In genomic region chr15:90733891-90734290, GRCm38 (mm10) we compare ENCODE assay signal across 27 mouse cellular contexts. TPM values are rescaled to one million over a fixed set of nuclear protein-coding genes. Genes with fewer than 3 reads are reported as not detected.
A peak's percentile ranks its signal among the peaks of the same experiment; 100 is the strongest.
DNase-seq lines count a peak whose midpoint lies in the region; ATAC-seq and TF ChIP-seq lines count a peak whose summit lies in the region.
"Had no signal": no experiment of that assay in that cellular context is flagged by ENCODE, and none has a peak within 500 bp of the region (broad histone marks: within the 10 kb centered on the region; RNA-seq: fewer than 3 reads in every experiment).

No protein-coding gene starts in this region.

- no peak overlapping the region for H3K27ac ChIP-seq in forebrain, postnatal 0 days (ENCODE audit: low read depth, low read length)
- no peak overlapping the region for H3K27ac ChIP-seq in forebrain, embryonic 13.5 days
- H3K27ac ChIP-seq: embryonic facial prominence, embryonic 13.5 days; embryonic facial prominence, embryonic 15.5 days; forebrain, embryonic 10.5 days; forebrain, embryonic 12.5 days; forebrain, embryonic 15.5 days had no signal

- ATAC-seq in forebrain, postnatal 0 days, result peak; percentile 32; the same call in 1 of the 2 replicates
- no peak for ATAC-seq in forebrain, embryonic 13.5 days
- ATAC-seq: activated CD4-positive, CD25-positive, alpha-beta regulatory T cell, adult 4 months; CD4-positive, CD25-positive, alpha-beta regulatory T cell, adult 4 months; forebrain, embryonic 15.5 days; Patski had no signal

- 74% methylated on average over 7 of the region's 7 CpGs for WGBS in forebrain, postnatal 0 days
- 85% methylated on average over 7 of the region's 7 CpGs for WGBS in forebrain, embryonic 13.5 days

- H3K4me3 ChIP-seq in forebrain, postnatal 0 days (ENCODE audit: low read depth, low read length), result no peak overlapping the region
- no peak overlapping the region for H3K4me3 ChIP-seq in forebrain, embryonic 13.5 days
- H3K4me3 ChIP-seq: embryonic facial prominence, embryonic 13.5 days; embryonic facial prominence, embryonic 15.5 days; erythroblast, embryonic 14.5 days; forebrain, embryonic 10.5 days; forebrain, embryonic 12.5 days; forebrain, embryonic 15.5 days had no signal

- no peak overlapping the region for H3K9ac ChIP-seq in forebrain, postnatal 0 days
- no peak overlapping the region for H3K9ac ChIP-seq in forebrain, embryonic 13.5 days
- H3K9ac ChIP-seq: embryonic facial prominence, embryonic 13.5 days; embryonic facial prominence, embryonic 15.5 days; forebrain, embryonic 12.5 days; forebrain, embryonic 15.5 days had no signal

- H3K4me2 ChIP-seq in forebrain, postnatal 0 days (ENCODE audit: low read depth), result no peak overlapping the region
- H3K4me2 ChIP-seq in forebrain, embryonic 13.5 days, result no peak overlapping the region
- H3K4me2 ChIP-seq: embryonic facial prominence, embryonic 13.5 days; embryonic facial prominence, embryonic 15.5 days; forebrain, embryonic 12.5 days; forebrain, embryonic 15.5 days had no signal

- no peaks in the 10 kb centered on the region for H3K36me3 ChIP-seq in forebrain, postnatal 0 days (ENCODE audit: insufficient read depth)
- no peaks in the 10 kb centered on the region for H3K36me3 ChIP-seq in forebrain, embryonic 13.5 days (ENCODE audit: poor library complexity, severe bottlenecking)
- H3K36me3 ChIP-seq: embryonic facial prominence, embryonic 13.5 days; embryonic facial prominence, embryonic 15.5 days; forebrain, embryonic 10.5 days; forebrain, embryonic 12.5 days; forebrain, embryonic 15.5 days; G1E had no signal

- H3K27me3 ChIP-seq in forebrain, postnatal 0 days (ENCODE audit: insufficient read depth, low read length), result no peaks in the 10 kb centered on the region
- no peaks in the 10 kb centered on the region for H3K27me3 ChIP-seq in forebrain, embryonic 13.5 days
- H3K27me3 ChIP-seq: CH12.LX; embryonic facial prominence, embryonic 13.5 days; embryonic facial prominence, embryonic 15.5 days; forebrain, embryonic 12.5 days; forebrain, embryonic 15.5 days had no signal

- DNase-seq in forebrain, postnatal 0 days, result peak; percentile 24
- peak; percentile 32 to 53 for DNase-seq in right cerebral cortex, postnatal 10 days (ENCODE audit: low spot score in 2 of 2)
- DNase-seq in right cerebral cortex, postnatal 36 days (ENCODE audit: low spot score in 2 of 2), result no peak
- DNase-seq in brain, adult 2 months (ENCODE audit: low read depth, low spot score), result peak; percentile 7
- DNase-seq in cerebellum, adult 9-11 months, result no peak
- DNase-seq: adrenal gland, adult 8-10 months; adrenal gland, postnatal 14 days; adrenal gland, postnatal 36 days; B cell, adult 2 months; cerebellum, adult 11-12 months; cerebellum, adult 2 months; cerebellum, adult 9-10 months; cerebellum, postnatal 14 days; cerebellum, postnatal 36 days; embryo, embryonic 11 days had no signal

- H3K9me3 ChIP-seq in forebrain, postnatal 0 days (ENCODE audit: low read length), result no peaks in the 10 kb centered on the region
- H3K9me3 ChIP-seq in forebrain, embryonic 13.5 days (replicated peaks), result no peaks in the 10 kb centered on the region
- H3K9me3 ChIP-seq: embryonic facial prominence, embryonic 13.5 days; embryonic facial prominence, embryonic 15.5 days; forebrain, embryonic 10.5 days; forebrain, embryonic 12.5 days; forebrain, embryonic 15.5 days had no signal

- TF ChIP-seq CTCF in forebrain, postnatal 0 days (IDR thresholded peaks at IDR 0.05; ENCODE audit: low read depth), result no peak

- H3K4me1 ChIP-seq in forebrain, postnatal 0 days (ENCODE audit: insufficient read depth), result no peaks in the 10 kb centered on the region
- H3K4me1 ChIP-seq in forebrain, embryonic 13.5 days, result no peaks in the 10 kb centered on the region
- H3K4me1 ChIP-seq: embryonic facial prominence, embryonic 13.5 days; embryonic facial prominence, embryonic 15.5 days; forebrain, embryonic 10.5 days; forebrain, embryonic 12.5 days; forebrain, embryonic 15.5 days had no signal

RNA-seq across cellular contexts. Expression of gene Cpne8, which starts 54.7 kb away (rescaled TPM):
- 21.8 and 22.3 TPM in 2 replicates for total RNA-seq in forebrain, postnatal 0 days (2014; rRNA removed)
- polyA plus RNA-seq in forebrain, postnatal 0 days (2015; fragmentation: Nextera tagmentation; extraction: Ambion mirVana), result 18.4 and 24.4 TPM in 2 replicates
- polyA plus RNA-seq in forebrain, embryonic 13.5 days (2015; fragmentation: Nextera tagmentation; extraction: Ambion mirVana), result 3.7 and 7.4 TPM in 2 replicates
- polyA plus RNA-seq: G1E had no signal

Comparison
In these comparisons a context has a peak if more than half of its experiments do, and no peak if none do; other contexts are left out.
1. DNase-seq: peak in forebrain, postnatal 0 days (single experiment), right cerebral cortex, postnatal 10 days (2 of 2) and brain, adult 2 months (single experiment); none in right cerebral cortex, postnatal 36 days (0 of 2) and cerebellum, adult 9-11 months (single experiment).